Mouse (Mus musculus): ENCODE results near the gene Rps28. TPM values are rescaled to one million over a fixed set of nuclear protein-coding genes. Genes with fewer than 3 reads are reported as not detected.
"Not testable (repeated sequence)": the region's sequence is repeated elsewhere in the genome, so short reads cannot be mapped to it uniquely, and the experiment has no call there.

The Rps28 gene
- 2,068 and 2,223 TPM in 2 replicates for polyA plus RNA-seq (2011; ENCODE audit: insufficient read length, low read depth, missing spikeins)

DNA sequence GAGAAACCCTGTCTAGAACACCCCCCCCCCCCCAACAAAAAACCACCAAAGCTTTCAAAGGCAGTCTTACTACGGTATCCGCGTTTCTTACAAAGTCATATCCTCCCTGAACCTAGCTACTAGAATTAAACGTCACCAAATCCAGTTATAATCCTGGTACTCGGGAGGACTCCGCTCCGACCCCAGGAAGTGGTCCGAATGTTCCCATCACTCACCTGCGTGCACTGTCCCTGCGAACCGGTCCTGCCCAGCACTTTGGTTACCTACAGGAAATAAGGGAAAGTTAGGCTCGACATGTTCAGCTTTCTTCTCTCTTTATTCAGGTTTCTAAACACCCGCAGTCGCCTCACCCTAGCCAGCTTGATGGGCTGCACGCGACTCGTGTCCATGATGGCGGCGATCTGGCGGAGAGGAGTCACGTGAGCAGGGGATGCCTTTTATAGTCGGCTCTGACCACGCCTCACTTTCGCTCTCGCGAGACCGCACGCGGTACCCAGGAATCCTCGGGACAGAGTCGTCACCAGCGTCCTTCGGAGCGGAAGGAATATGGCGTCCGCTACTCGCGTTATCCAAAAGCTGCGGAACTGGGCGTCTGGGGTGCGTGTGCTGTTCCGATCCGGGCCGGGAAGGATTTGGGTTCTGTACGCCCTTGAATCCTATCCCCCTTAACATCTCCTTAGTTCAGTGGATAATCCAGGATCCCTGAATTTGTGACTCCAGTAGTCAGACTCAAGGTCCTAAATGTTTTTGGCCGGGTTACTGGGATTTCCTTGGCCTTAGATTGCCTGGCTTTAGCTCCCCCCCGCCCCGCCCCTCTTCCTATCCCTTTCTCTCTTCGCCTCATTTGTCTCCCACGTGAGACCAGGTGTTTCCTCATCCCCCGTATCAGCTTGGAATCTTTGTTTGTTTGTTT, at the start of gene Rps28, which contains the start of gene Ndufa7:
Gene Rps28, minus strand, starts transcription at position 479 of the 913 bp plus-strand sequence.
Gene Ndufa7, plus strand, starts transcription at position 489 of the 913 bp plus-strand sequence.
- H3K27ac ChIP-seq (ENCODE audit: insufficient read depth, low read length) = peak within 1 kb of the TSS; percentile 66
- no peaks in the 10 kb centered on the region; the same call in none of the 2 replicates for H3K4me1 ChIP-seq (ENCODE audit: control insufficient read depth, insufficient read depth, low read length)
- TF ChIP-seq CTCF (IDR thresholded peaks at IDR 0.05; ENCODE audit: borderline replicate concordance, insufficient read depth, low read length) (no peak), POLR2A (IDR thresholded peaks at IDR 0.05; ENCODE audit: low read depth, low read length) (peak; percentile 97)
- H3K4me3 ChIP-seq (ENCODE audit: insufficient read depth, low read length) = peak within 1 kb of the TSS; percentile 95

DNA sequence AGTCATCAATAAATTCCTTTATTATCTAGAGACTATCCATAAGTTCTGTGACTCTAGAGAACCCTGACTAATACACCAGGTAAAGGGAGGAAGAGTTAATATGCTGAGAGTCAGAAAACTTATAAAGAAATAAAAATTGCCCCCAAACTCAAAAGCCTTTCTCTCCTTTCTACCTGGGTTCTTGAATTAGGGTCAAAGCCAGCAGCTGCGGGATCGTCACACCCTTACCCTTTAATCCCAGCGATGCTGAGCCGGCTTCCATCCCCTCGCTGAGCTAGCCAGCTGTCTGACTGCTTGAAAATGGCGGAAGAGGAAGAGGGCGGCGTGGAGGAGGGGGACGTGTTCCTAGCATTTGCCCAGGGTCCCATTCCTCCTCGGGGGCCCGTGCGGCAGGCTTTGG, 49.2 kb upstream of the Rps28 start, which contains the start of gene Gm7029:
Gene Gm7029, plus strand, starts transcription at position 301 of the 400 bp plus-strand sequence.
- not testable (repeated sequence) for H3K4me1 ChIP-seq (ENCODE audit: control insufficient read depth, insufficient read depth, low read length); H3K4me3 ChIP-seq (ENCODE audit: insufficient read depth, low read length); H3K27ac ChIP-seq (ENCODE audit: insufficient read depth, low read length)

DNA sequence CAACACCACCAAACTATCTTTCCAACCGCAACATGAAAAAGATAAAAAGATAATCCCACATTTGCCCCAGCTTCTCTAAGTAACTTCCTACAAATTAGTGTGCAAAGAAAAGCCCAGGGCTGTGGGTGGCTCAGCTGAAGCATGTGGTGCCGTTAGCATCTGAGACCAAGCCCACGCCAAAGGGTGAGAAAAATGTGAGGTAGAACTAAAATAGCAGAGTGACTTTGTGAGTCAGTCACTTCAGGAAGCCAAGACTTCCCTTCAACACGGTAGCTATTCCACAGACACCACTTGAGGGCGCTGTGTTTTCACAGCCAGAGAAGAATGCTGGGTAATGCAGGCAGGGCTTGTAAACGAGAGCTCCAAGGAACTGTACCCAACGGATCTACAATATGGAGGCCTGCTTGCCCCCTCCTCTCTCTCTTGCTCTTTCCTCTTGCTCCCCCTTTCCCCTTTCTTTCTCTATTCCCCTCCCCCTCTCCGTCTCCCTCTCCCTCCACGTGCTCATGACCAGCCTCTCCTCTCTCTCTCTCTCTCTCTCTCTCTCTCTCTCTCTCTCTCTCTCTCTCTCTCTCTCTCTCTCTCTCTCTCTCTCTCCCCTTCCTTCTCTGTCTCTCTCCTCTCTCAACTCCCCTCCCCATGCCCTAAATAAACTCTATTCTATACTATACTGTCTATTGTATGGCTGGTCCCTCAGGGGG, 41.1 kb upstream of the Rps28 start:
- Histone ChIP-seq H3K4me3 (ENCODE audit: insufficient read depth, low read length) (no peak overlapping the region), H3K4me1 (ENCODE audit: control insufficient read depth, insufficient read depth, low read length) (no peaks in the 10 kb centered on the region), H3K27ac (ENCODE audit: insufficient read depth, low read length) (no peak overlapping the region)
- no peak for TF ChIP-seq CTCF (IDR thresholded peaks at IDR 0.05; ENCODE audit: borderline replicate concordance, insufficient read depth, low read length)
- no peak for TF ChIP-seq POLR2A (IDR thresholded peaks at IDR 0.05; ENCODE audit: low read depth, low read length)

DNA sequence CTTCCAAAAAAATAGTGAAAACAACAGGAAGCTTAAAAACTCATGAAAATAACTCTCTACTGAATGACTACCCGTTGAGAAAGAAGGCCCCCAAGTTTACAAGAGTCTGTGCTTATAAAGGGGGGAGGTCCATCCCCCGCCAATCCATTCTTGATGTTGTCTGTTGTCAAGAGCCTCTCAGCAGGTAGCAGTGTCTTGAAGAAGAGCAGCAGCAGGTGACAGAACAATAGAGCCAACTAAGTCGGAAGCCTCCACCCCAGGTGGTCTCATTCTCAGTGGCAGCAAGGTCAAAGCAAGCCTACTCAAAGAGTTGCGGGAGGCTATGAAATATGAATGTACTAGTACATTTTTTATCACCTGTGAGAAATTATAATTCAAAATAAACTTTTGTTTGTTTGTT, 33.5 kb upstream of the Rps28 start:
- no peak overlapping the region for H3K27ac ChIP-seq (ENCODE audit: insufficient read depth, low read length)
- H3K4me3 ChIP-seq (ENCODE audit: insufficient read depth, low read length) = no peak overlapping the region
- H3K4me1 ChIP-seq (ENCODE audit: control insufficient read depth, insufficient read depth, low read length) = no peaks in the 10 kb centered on the region
- TF ChIP-seq CTCF (IDR thresholded peaks at IDR 0.05; ENCODE audit: borderline replicate concordance, insufficient read depth, low read length) (no peak), POLR2A (IDR thresholded peaks at IDR 0.05; ENCODE audit: low read depth, low read length) (no peak)

DNA sequence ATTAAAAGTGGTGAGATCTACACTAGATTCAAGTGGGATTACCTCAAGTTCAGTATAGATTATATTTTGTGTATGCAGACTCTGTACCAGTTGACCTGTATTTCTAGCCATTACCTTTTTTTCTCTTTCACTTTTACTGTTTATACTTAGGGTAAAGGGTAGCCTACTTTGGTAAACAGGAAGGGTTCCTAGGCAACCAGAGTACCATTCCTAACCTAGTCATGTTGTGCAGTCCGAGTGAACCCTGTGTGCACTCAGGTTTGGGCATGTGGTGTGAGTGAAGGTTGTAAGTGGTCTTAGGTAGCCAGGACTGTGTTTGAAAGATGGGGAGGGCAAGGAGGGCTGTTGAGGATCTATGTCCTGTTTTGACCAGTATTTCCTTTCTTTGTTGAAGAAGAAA, 27.0 kb upstream of the Rps28 start:
- Histone ChIP-seq H3K27ac (ENCODE audit: insufficient read depth, low read length) (no peak overlapping the region), H3K4me1 (ENCODE audit: control insufficient read depth, insufficient read depth, low read length) (no peaks in the 10 kb centered on the region), H3K4me3 (ENCODE audit: insufficient read depth, low read length) (no peak overlapping the region)
- no peak for TF ChIP-seq CTCF (IDR thresholded peaks at IDR 0.05; ENCODE audit: borderline replicate concordance, insufficient read depth, low read length)
- no peak for TF ChIP-seq POLR2A (IDR thresholded peaks at IDR 0.05; ENCODE audit: low read depth, low read length)

DNA sequence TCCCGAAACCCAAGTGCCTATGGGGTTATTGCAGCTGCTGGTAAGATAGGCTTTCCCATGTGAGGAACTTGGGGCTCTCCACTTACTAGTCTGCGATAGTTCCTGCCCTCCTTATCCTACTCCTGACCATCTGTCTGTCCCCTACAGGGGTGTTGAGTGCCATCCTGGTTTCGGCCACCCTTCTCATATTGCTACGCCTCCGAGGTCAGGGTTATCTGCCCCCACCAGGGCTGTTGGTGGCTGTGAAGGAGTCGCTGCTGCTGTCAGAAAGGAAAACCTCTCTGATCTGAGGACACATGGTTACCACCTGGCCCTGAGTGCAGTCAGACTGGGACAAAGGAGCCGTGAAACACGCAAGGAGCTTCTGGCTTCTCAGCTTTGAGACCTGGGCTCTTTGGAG, 23.8 kb upstream of the Rps28 start:
- Histone ChIP-seq H3K27ac (ENCODE audit: insufficient read depth, low read length) (no peak overlapping the region), H3K4me3 (ENCODE audit: insufficient read depth, low read length) (no peak overlapping the region), H3K4me1 (ENCODE audit: control insufficient read depth, insufficient read depth, low read length) (peaks cover 3% of the 10 kb centered on the region; the same call in 1 of the 2 replicates)
- no peak for TF ChIP-seq POLR2A (IDR thresholded peaks at IDR 0.05; ENCODE audit: low read depth, low read length)
- TF ChIP-seq CTCF (IDR thresholded peaks at IDR 0.05; ENCODE audit: borderline replicate concordance, insufficient read depth, low read length) = no peak

DNA sequence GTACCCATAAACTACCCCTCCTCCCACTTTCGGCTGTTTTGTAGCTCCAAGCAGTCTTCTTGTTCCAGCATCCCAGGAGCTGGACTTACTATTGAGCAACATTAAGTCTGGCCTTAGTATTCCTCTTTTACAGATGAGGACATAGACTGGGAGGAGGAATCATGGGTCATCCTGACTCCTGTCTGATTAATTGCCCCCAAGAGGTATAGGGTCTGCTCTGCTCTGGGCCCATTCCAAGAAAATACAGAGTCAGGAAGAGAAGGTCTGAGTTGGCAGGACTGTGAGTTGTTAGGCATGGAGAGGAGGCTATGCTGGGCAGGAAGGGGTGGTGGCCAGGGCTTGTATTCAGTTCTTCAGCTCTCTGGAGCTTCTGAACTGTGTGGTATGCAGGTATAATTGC, 19.8 kb upstream of the Rps28 start:
- Histone ChIP-seq H3K4me1 (ENCODE audit: control insufficient read depth, insufficient read depth, low read length) (peaks cover 3% of the 10 kb centered on the region; the same call in 1 of the 2 replicates), H3K4me3 (ENCODE audit: insufficient read depth, low read length) (peak overlapping the region; percentile 65; the same call in 1 of the 2 replicates), H3K27ac (ENCODE audit: insufficient read depth, low read length) (no peak overlapping the region)
- TF ChIP-seq CTCF (IDR thresholded peaks at IDR 0.05; ENCODE audit: borderline replicate concordance, insufficient read depth, low read length) (no peak), POLR2A (IDR thresholded peaks at IDR 0.05; ENCODE audit: low read depth, low read length) (no peak)

DNA sequence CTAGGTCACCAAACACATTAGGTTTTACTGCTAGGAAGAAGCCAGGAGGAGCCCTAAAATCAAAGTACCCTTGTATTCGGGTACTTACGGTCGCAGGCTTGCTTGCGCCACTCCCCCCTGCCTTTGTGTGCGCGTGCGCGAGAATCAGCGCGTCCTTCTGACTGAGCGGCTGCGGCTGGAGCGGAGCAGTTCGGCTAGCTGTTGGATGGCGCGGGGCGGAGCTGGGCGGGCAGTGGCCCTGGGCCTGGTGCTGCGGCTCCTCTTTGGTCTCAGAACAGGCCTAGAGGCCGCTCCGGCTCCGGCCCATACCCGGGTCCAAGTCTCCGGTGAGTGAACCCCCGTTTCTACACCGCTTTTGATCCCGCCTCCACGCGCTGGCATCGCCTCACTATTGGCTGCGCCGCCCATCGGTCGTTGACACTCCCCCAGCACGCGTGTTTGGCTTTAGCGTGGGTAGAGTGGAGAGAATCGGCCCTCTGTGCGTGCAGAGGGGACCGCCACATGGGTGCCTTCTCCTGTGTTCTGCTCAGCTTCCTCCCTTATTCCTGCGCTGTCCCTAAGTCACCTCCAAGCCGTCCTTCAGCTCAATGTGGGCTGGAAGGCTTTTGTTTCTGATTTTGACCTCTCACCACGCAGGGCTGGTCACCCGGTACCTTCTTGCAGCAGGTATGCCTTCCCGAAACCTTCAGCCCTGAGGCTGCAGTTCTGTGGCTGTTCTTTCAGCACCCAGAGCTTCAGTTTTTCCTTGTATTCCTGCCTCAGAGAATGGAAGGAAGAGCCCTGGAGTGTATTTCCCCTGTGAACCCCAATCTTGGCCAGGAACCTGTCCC, 18.8 kb upstream of the Rps28 start, which contains the start of gene Cd320:
Gene Cd320, plus strand, starts transcription at position 126 of the 830 bp plus-strand sequence.
- no peak within 1 kb of the TSS for H3K27ac ChIP-seq (ENCODE audit: insufficient read depth, low read length)
- peaks cover 3% of the 10 kb centered on the region; the same call in 1 of the 2 replicates for H3K4me1 ChIP-seq (ENCODE audit: control insufficient read depth, insufficient read depth, low read length)
- peak; percentile 74 for TF ChIP-seq POLR2A (IDR thresholded peaks at IDR 0.05; ENCODE audit: low read depth, low read length)
- TF ChIP-seq CTCF (IDR thresholded peaks at IDR 0.05; ENCODE audit: borderline replicate concordance, insufficient read depth, low read length) = no peak
- peak within 1 kb of the TSS; percentile 65 for H3K4me3 ChIP-seq (ENCODE audit: insufficient read depth, low read length)

DNA sequence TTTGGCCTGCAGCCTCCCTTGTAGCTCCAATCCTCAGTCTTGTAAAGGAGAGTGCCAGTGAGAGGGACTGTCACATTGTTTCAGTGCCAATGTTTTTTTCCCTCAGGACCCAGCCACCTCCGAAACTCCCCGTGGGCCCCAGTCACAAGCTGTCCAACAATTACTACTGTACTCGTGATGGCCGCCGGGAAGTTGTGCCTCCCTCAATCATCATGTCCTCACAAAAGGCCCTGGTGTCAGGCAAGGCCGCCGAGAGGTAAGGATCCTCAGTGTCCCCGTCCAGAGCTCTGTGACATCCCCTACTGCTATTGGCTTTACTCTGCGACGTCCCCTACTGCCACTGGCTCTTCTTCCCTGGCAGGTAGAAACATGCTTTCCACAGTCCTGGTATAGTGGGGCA, 5.2 kb upstream of the Rps28 start:
- no peak for TF ChIP-seq CTCF (IDR thresholded peaks at IDR 0.05; ENCODE audit: borderline replicate concordance, insufficient read depth, low read length)
- TF ChIP-seq POLR2A (IDR thresholded peaks at IDR 0.05; ENCODE audit: low read depth, low read length) = no peak

More for the DNA sequence above, 5.2 kb upstream of the Rps28 start:
- Histone ChIP-seq H3K27ac (ENCODE audit: insufficient read depth, low read length) (no peak overlapping the region), H3K4me1 (ENCODE audit: control insufficient read depth, insufficient read depth, low read length) (no peaks in the 10 kb centered on the region; the same call in 1 of the 2 replicates), H3K4me3 (ENCODE audit: insufficient read depth, low read length) (no peak overlapping the region)
